Mouse (Mus musculus) small intestine, adult 2 months (tissue): ENCODE data around the gene Obp2b. TPM values are rescaled to one million over a fixed set of nuclear protein-coding genes. Genes with fewer than 3 reads are reported as not detected.
"Not testable (repeated sequence)": the region's sequence is repeated elsewhere in the genome, so short reads cannot be mapped to it uniquely, and the experiment has no call there.

ENCODE experiments used
- H3K27ac ChIP-seq: fragments of 200-500 bp; 2 replicates; pipeline ENCODE4 v1.5.1; 2012; ENCODE audit warnings: low read depth, low read length, control low read depth, inconsistent platforms; ENCODE audit not compliant: insufficient read depth
- H3K27me3 ChIP-seq: fragments of 200-500 bp; 2 replicates; pipeline ENCODE4 v1.6.1; 2012; ENCODE audit warnings: mild to moderate bottlenecking, moderate library complexity, low read length, inconsistent platforms; ENCODE audit not compliant: control insufficient read depth, insufficient read depth
- H3K36me3 ChIP-seq: fragments of 200-500 bp; 2 replicates; pipeline ENCODE4 v1.6.1; 2012; ENCODE audit warnings: mild to moderate bottlenecking, low read length, control low read depth, inconsistent platforms; ENCODE audit not compliant: control insufficient read depth, insufficient read depth
- H3K4me1 ChIP-seq: fragments of 200-500 bp; 2 replicates; pipeline ENCODE4 v1.6.1; 2012; ENCODE audit warnings: low read length, inconsistent platforms, mixed read lengths; ENCODE audit not compliant: control insufficient read depth, insufficient read depth, insufficient read length
- H3K4me3 ChIP-seq: fragments of 200-500 bp; 2 replicates; pipeline ENCODE4 v1.5.1; 2012; ENCODE audit warnings: low read depth, mild to moderate bottlenecking, control low read depth, inconsistent platforms, low read length, moderate library complexity
- CTCF ChIP-seq: fragments of 200-500 bp; IDR thresholded peaks from 2 replicates; pipeline ENCODE4 v1.5.1; 2012; ENCODE audit warnings: low read depth, mild to moderate bottlenecking, control low read depth, inconsistent platforms, low read length, moderate library complexity, mixed read lengths; ENCODE audit not compliant: insufficient replicate concordance, insufficient read length; ENCODE audit errors: extremely low read depth
- POLR2A ChIP-seq: fragments of 200-500 bp; IDR thresholded peaks from 2 replicates; pipeline ENCODE4 v1.6.1; 2012; ENCODE audit warnings: low read depth, mild to moderate bottlenecking, control low read depth, inconsistent platforms, low read length, moderate library complexity
- WGBS: fragments of 180-500 bp; shearing (Covaris S2); methylation state at CpG from one replicate; pipeline ENCODE4 v1.1.7; 2018; 5-methylcytosine and 5-hydroxymethylcytosine counted together
- polyA plus RNA-seq: library from polyadenylated mRNA; depleted of rRNA; stranded (reverse); fragments of >200 nt; gene quantifications from 2 replicates; pipeline ENCODE4 v1.2.3, GENCODE M21; 2012; rRNA removed

The Obp2b gene
- not detected in 2 replicates for polyA plus RNA-seq

DNA sequence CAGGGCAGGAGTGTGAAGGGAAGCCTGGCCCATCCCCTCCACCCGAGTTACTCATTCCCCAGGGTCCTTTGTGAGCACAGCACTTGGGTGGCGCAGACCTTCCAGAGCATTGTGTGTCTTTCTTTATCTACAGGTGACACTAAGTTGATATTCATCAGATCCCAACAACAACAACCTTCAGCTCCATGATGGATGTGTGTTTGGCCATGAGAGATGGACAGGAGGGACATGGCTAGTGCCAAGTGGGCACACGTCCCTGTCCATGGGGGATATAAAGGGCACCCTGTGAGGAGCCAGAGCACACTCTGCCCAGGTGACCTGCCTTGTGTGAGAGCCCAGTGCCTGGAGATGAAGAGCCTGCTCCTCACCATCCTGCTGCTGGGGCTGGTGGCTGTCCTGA lies at the start of gene Obp2b:
Obp2b (plus strand) TSS at position 301 of the 400 bp plus-strand sequence.
- H3K4me3 ChIP-seq, H3K27ac ChIP-seq, H3K36me3 ChIP-seq, H3K4me1 ChIP-seq, H3K27me3 ChIP-seq: not testable (repeated sequence)
- 52% methylated on average over 3 of the region's 3 CpGs for WGBS

DNA sequence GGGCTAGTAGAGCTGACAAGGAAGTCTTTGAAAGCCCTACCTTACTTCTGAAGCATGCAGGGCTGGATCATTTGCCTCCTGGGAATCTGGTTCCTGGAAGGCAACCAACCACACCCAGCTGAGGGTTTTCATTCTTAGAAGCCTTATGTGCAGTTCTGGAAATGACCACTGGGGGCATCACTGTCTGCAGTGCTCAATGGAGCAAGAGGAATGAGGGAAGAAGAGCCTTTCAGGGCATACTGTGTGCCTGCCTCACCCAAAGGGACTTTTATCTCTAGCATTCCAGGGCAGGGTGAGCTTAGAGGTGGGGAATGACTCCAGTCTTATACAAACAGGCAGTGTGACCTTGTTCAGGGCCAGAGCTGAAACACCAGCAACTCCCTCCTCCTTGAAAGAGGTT lies 42.2 kb upstream of the Obp2b start:
- Histone ChIP-seq H3K4me1 (peaks cover 2% of the 10 kb centered on the region; the same call in 1 of the 2 replicates), H3K4me3 (no peak overlapping the region), H3K36me3 (no peaks in the 10 kb centered on the region), H3K27ac (no peak overlapping the region), H3K27me3 (no peaks in the 10 kb centered on the region)
- TF ChIP-seq POLR2A (no peak), CTCF (peak; percentile 75; the same call in 1 of the 2 replicates)

DNA sequence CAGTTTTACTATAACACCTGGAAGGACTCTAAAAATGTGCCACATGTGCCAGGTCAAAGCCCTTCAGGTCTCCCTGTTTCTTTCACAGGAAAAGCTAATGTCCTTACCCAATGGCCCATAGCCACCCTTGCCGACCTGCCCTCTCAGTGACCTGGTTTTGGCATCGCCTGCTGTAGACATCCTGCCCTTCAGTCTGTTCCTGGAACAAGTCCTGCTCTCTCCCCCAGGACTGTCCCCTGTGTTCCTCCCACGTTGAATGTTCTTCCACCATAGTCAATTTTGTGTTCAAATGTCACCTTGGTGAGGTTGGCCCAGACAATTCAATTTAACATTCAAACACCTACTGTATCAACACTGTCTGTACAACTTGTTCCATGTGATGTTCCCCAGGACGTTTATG lies 39.9 kb upstream of the Obp2b start:
- no peaks in the 10 kb centered on the region for H3K36me3 ChIP-seq
- no peak overlapping the region for H3K27ac ChIP-seq
- H3K4me1 ChIP-seq = peaks cover 2% of the 10 kb centered on the region; the same call in 1 of the 2 replicates
- H3K4me3 ChIP-seq = no peak overlapping the region
- no peaks in the 10 kb centered on the region for H3K27me3 ChIP-seq
- no peak for TF ChIP-seq POLR2A
- TF ChIP-seq CTCF = no peak
- WGBS = 53% methylated on average over 4 of the region's 4 CpGs

DNA sequence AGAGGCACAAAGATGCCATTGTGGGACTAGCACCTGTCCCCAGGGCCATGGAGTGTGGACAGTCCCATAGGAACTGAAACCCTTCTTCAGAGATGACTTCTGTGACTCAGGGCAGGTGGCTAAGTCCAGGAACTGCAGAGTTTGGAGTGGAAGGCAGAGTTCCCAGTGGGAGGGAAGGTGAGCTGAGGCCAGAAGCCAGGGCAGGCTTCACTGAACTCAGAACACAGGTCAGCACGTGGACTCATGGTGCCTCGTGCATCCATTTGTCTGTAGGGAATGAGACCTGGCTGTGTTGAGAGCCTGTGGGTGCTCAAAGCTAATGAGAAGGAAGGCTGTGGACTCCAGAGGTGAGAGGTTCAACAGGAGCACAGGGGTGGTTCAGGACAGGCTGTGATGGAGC lies 38.1 kb upstream of the Obp2b start:
- Histone ChIP-seq H3K27me3 (no peaks in the 10 kb centered on the region), H3K4me3 (no peak overlapping the region), H3K36me3 (no peaks in the 10 kb centered on the region), H3K27ac (no peak overlapping the region), H3K4me1 (peaks cover 2% of the 10 kb centered on the region; the same call in 1 of the 2 replicates)
- TF ChIP-seq CTCF (no peak), POLR2A (no peak)
- WGBS = 75% methylated on average over 2 of the region's 2 CpGs

DNA sequence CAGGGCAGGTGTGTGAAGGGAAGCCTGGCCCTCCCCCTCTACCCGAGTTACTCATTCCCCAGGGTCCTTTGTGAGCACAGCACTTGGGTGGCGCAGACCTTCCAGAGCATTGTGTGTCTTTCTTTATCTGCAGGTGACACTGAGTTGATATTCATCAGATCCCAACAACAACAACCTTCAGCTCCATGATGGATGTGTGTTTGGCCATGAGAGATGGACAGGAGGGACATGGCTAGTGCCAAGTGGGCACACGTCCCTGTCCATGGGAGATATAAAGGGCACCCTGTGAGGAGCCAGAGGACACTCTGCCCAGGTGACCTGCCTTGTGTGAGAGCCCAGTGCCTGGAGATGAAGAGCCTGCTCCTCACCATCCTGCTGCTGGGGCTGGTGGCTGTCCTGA lies 37.1 kb upstream of the Obp2b start, which contains the start of gene Obp2a:
Obp2a (plus strand) TSS at position 301 of the 400 bp plus-strand sequence.
- H3K27me3 ChIP-seq, H3K4me3 ChIP-seq, H3K36me3 ChIP-seq, H3K4me1 ChIP-seq, H3K27ac ChIP-seq: not testable (repeated sequence)
- WGBS = 81% methylated on average over 3 of the region's 3 CpGs

DNA sequence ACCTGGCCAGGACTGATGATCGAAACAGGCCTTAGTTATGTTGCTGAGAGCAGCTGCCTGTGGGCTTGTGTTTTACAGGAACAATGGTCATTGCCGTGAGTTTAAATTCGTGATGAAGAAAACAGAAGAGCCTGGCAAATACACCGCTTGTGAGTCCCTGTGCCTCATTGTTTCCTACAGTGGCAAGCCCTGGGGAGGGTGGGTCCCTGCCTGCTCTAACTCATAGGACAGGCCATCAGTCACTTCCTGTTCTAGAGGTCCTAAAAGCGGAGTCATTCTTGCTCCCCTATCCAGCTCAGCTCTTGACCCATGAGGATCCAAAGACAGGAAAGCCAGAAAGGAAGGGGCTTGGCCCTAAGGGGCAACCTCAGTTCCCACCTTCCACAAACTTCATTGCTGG lies 35.8 kb upstream of the Obp2b start:
- Histone ChIP-seq H3K4me1 (peaks cover 2% of the 10 kb centered on the region; the same call in 1 of the 2 replicates), H3K27ac (no peak overlapping the region), H3K27me3 (no peaks in the 10 kb centered on the region), H3K4me3 (no peak overlapping the region), H3K36me3 (no peaks in the 10 kb centered on the region)
- WGBS = 81% methylated on average over 5 of the region's 5 CpGs
- TF ChIP-seq CTCF = no peak
- TF ChIP-seq POLR2A = no peak

DNA sequence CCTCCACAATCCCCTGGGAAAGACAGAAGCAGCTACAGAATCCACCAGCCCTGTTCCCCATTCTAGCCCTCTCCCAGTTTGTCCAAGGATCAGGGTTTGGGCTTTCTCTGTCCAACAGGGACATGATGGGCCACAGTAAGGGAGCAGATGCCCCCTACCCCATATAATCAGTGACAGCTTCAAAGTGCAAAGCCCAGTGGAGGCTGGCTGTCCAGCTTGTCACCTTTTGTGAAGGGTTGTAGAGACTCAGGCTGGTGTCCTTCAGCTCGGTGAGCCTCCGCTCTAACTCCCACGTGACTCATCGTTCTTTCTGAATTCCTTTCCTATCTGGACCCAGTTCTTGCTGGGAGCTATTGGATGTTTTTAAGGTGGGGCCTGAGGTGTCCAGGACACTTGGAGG lies 33.1 kb upstream of the Obp2b start:
- H3K4me3 ChIP-seq = no peak overlapping the region
- no peak overlapping the region for H3K27ac ChIP-seq
- WGBS = 67% methylated on average over 4 of the region's 4 CpGs
- no peaks in the 10 kb centered on the region for H3K27me3 ChIP-seq
- H3K36me3 ChIP-seq = no peaks in the 10 kb centered on the region
- TF ChIP-seq CTCF = no peak
- no peak for TF ChIP-seq POLR2A
- peaks cover 3% of the 10 kb centered on the region for H3K4me1 ChIP-seq
